Mouse (Mus musculus): ENCODE results near the gene Jun. TPM values are rescaled to one million over a fixed set of nuclear protein-coding genes. Genes with fewer than 3 reads are reported as not detected.
A peak's percentile ranks its signal among the peaks of the same experiment; 100 is the strongest.

The Jun gene
- polyA plus RNA-seq, 1 experiment from 2014 or later = 6.4 TPM

GRCm38 (mm10) chr4:95092516-95092915 is 40.5 kb upstream of the Jun start:
- H3K27me3 ChIP-seq = no peaks in the 10 kb centered on the region
- no peak overlapping the region for H3K9ac ChIP-seq
- H3K4me3 ChIP-seq (replicated peaks) = no peak overlapping the region
- DNase-seq = no peak
- WGBS (ENCODE audit: insufficient replicate concordance) = 76% methylated on average over 4 of the region's 4 CpGs
- ATAC-seq (ENCODE audit: low read depth) = no peak
- no peaks in the 10 kb centered on the region for H3K4me1 ChIP-seq (replicated peaks)
- H3K9me3 ChIP-seq (replicated peaks) = no peaks in the 10 kb centered on the region
- H3K4me2 ChIP-seq = no peak overlapping the region
- H3K27ac ChIP-seq = no peak overlapping the region
- no peaks in the 10 kb centered on the region for H3K36me3 ChIP-seq

- ATAC-seq (ENCODE audit: low read depth) (no peak), DNase-seq (no peak)
- Histone ChIP-seq H3K9ac (no peak overlapping the region), H3K27ac (no peak overlapping the region), H3K4me1 (replicated peaks) (no peaks in the 10 kb centered on the region), H3K4me3 (replicated peaks) (no peak overlapping the region), H3K9me3 (replicated peaks) (no peaks in the 10 kb centered on the region), H3K4me2 (no peak overlapping the region), H3K36me3 (no peaks in the 10 kb centered on the region), H3K27me3 (no peaks in the 10 kb centered on the region)
- WGBS (ENCODE audit: insufficient replicate concordance) = 63% methylated on average over 4 of the region's 4 CpGs
These were observed 39.5 kb upstream of the Jun start for GRCm38 (mm10) chr4:95091536-95091935.

GRCm38 (mm10) chr4:95089968-95090367 is 37.9 kb upstream of the Jun start:
- ATAC-seq (ENCODE audit: low read depth) = no peak
- no peak overlapping the region for H3K9ac ChIP-seq
- no peak overlapping the region for H3K4me3 ChIP-seq (replicated peaks)
- no peaks in the 10 kb centered on the region for H3K4me1 ChIP-seq (replicated peaks)
- H3K36me3 ChIP-seq = no peaks in the 10 kb centered on the region
- no peak for DNase-seq
- H3K27me3 ChIP-seq = no peaks in the 10 kb centered on the region
- H3K9me3 ChIP-seq (replicated peaks) = no peaks in the 10 kb centered on the region
- no peak overlapping the region for H3K4me2 ChIP-seq
- no peak overlapping the region for H3K27ac ChIP-seq

- Histone ChIP-seq H3K27ac (no peak overlapping the region), H3K27me3 (no peaks in the 10 kb centered on the region), H3K4me3 (replicated peaks) (no peak overlapping the region), H3K9me3 (replicated peaks) (no peaks in the 10 kb centered on the region), H3K4me2 (no peak overlapping the region), H3K9ac (no peak overlapping the region), H3K36me3 (no peaks in the 10 kb centered on the region), H3K4me1 (replicated peaks) (no peaks in the 10 kb centered on the region)
- no peak for ATAC-seq (ENCODE audit: low read depth)
- 76% methylated on average over 5 of the region's 5 CpGs for whole genome bisulfite sequencing (ENCODE audit: insufficient replicate concordance)
- DNase-seq = no peak
These were observed 37.0 kb upstream of the Jun start for GRCm38 (mm10) chr4:95089053-95089452.

- no peak overlapping the region for H3K4me3 ChIP-seq (replicated peaks)
- H3K36me3 ChIP-seq = no peaks in the 10 kb centered on the region
- no peak overlapping the region for H3K9ac ChIP-seq
- H3K27me3 ChIP-seq = no peaks in the 10 kb centered on the region
- no peaks in the 10 kb centered on the region for H3K9me3 ChIP-seq (replicated peaks)
- no peak overlapping the region for H3K27ac ChIP-seq
- WGBS (ENCODE audit: insufficient replicate concordance) = 33% methylated on average over 8 of the region's 8 CpGs
- no peak for ATAC-seq (ENCODE audit: low read depth)
- H3K4me2 ChIP-seq = no peak overlapping the region
- no peaks in the 10 kb centered on the region; the same call in 1 of the 2 replicates for H3K4me1 ChIP-seq (replicated peaks)
- DNase-seq = no peak
These were observed 31.9 kb upstream of the Jun start for GRCm38 (mm10) chr4:95083957-95084356.

GRCm38 (mm10) chr4:95083191-95083729 is 31.2 kb upstream of the Jun start:
- H3K36me3 ChIP-seq = no peaks in the 10 kb centered on the region
- no peak overlapping the region for H3K4me2 ChIP-seq
- no peak overlapping the region for H3K27ac ChIP-seq
- no peak overlapping the region for H3K9ac ChIP-seq
- WGBS (ENCODE audit: insufficient replicate concordance) = 66% methylated on average over 5 of the region's 5 CpGs
- ATAC-seq (ENCODE audit: low read depth) (no peak), DNase-seq (no peak)
- no peaks in the 10 kb centered on the region; the same call in 1 of the 2 replicates for H3K4me1 ChIP-seq (replicated peaks)
- no peak overlapping the region for H3K4me3 ChIP-seq (replicated peaks)
- H3K27me3 ChIP-seq = no peaks in the 10 kb centered on the region
- no peaks in the 10 kb centered on the region for H3K9me3 ChIP-seq (replicated peaks)

GRCm38 (mm10) chr4:95082481-95083088 is 30.6 kb upstream of the Jun start:
- Histone ChIP-seq H3K4me2 (no peak overlapping the region), H3K9ac (no peak overlapping the region), H3K27ac (no peak overlapping the region), H3K36me3 (no peaks in the 10 kb centered on the region), H3K9me3 (replicated peaks) (no peaks in the 10 kb centered on the region), H3K4me1 (replicated peaks) (no peaks in the 10 kb centered on the region; the same call in 1 of the 2 replicates), H3K27me3 (no peaks in the 10 kb centered on the region), H3K4me3 (replicated peaks) (no peak overlapping the region)
- ATAC-seq (ENCODE audit: low read depth) (no peak), DNase-seq (no peak)
- whole genome bisulfite sequencing (ENCODE audit: insufficient replicate concordance) = 52% methylated on average over 4 of the region's 4 CpGs

- Histone ChIP-seq H3K4me1 (replicated peaks) (no peaks in the 10 kb centered on the region; the same call in 1 of the 2 replicates), H3K27ac (no peak overlapping the region), H3K9ac (no peak overlapping the region), H3K36me3 (no peaks in the 10 kb centered on the region), H3K4me2 (no peak overlapping the region), H3K27me3 (no peaks in the 10 kb centered on the region), H3K4me3 (replicated peaks) (no peak overlapping the region), H3K9me3 (replicated peaks) (no peaks in the 10 kb centered on the region)
- 36% methylated on average over 8 of the region's 8 CpGs for WGBS (ENCODE audit: insufficient replicate concordance)
- ATAC-seq (ENCODE audit: low read depth) (no peak), DNase-seq (no peak)
These were observed 29.6 kb upstream of the Jun start for GRCm38 (mm10) chr4:95081632-95082031.

- Histone ChIP-seq H3K9ac (no peak overlapping the region), H3K4me1 (replicated peaks) (peaks cover 8% of the 10 kb centered on the region), H3K27me3 (no peaks in the 10 kb centered on the region), H3K9me3 (replicated peaks) (no peaks in the 10 kb centered on the region), H3K36me3 (no peaks in the 10 kb centered on the region), H3K4me3 (replicated peaks) (no peak overlapping the region), H3K4me2 (no peak overlapping the region), H3K27ac (no peak overlapping the region)
- DNase-seq = no peak
- no peak for ATAC-seq (ENCODE audit: low read depth)
- WGBS (ENCODE audit: insufficient replicate concordance) = 58% methylated on average over 8 of the region's 8 CpGs
These were observed 26.6 kb upstream of the Jun start for GRCm38 (mm10) chr4:95078625-95079024.

- Histone ChIP-seq H3K27ac (no peak overlapping the region), H3K9me3 (replicated peaks) (no peaks in the 10 kb centered on the region), H3K36me3 (no peaks in the 10 kb centered on the region), H3K4me1 (replicated peaks) (peaks cover 8% of the 10 kb centered on the region), H3K4me2 (no peak overlapping the region), H3K27me3 (0 out of 2 replicates have a peak, but pooled peaks cover 4% of the 10 kb centered on the region), H3K9ac (no peak overlapping the region), H3K4me3 (replicated peaks) (no peak overlapping the region)
- 42% methylated on average over 14 of the region's 14 CpGs for WGBS (ENCODE audit: insufficient replicate concordance)
- no peak for DNase-seq
- no peak for ATAC-seq (ENCODE audit: low read depth)
These were observed 24.3 kb upstream of the Jun start for GRCm38 (mm10) chr4:95076279-95076678.

- no peak overlapping the region for H3K27ac ChIP-seq
- no peak for DNase-seq
- no peak overlapping the region for H3K9ac ChIP-seq
- ATAC-seq (ENCODE audit: low read depth) = no peak
- 35% methylated on average over 17 of the region's 17 CpGs for WGBS (ENCODE audit: insufficient replicate concordance)
- no peak overlapping the region for H3K4me3 ChIP-seq (replicated peaks)
- peaks cover 8% of the 10 kb centered on the region for H3K4me1 ChIP-seq (replicated peaks)
- no peaks in the 10 kb centered on the region for H3K36me3 ChIP-seq
- 0 out of 2 replicates have a peak overlapping the region, but pooled peaks have one; percentile 8 for H3K4me2 ChIP-seq
- no peaks in the 10 kb centered on the region for H3K9me3 ChIP-seq (replicated peaks)
- 0 out of 2 replicates have a peak, but pooled peaks cover 4% of the 10 kb centered on the region for H3K27me3 ChIP-seq
These were observed 23.6 kb upstream of the Jun start for GRCm38 (mm10) chr4:95075591-95076002.

- Histone ChIP-seq H3K27me3 (0 out of 2 replicates have a peak, but pooled peaks cover 4% of the 10 kb centered on the region), H3K4me3 (replicated peaks) (no peak overlapping the region), H3K4me1 (replicated peaks) (peaks cover 8% of the 10 kb centered on the region), H3K9me3 (replicated peaks) (no peaks in the 10 kb centered on the region), H3K36me3 (no peaks in the 10 kb centered on the region), H3K9ac (no peak overlapping the region), H3K27ac (no peak overlapping the region), H3K4me2 (no peak overlapping the region)
- DNase-seq (no peak), ATAC-seq (ENCODE audit: low read depth) (no peak)
- 66% methylated on average over 6 of the region's 6 CpGs for WGBS (ENCODE audit: insufficient replicate concordance)
These were observed 22.3 kb upstream of the Jun start for GRCm38 (mm10) chr4:95074319-95074718.

Measured in liver, embryonic 13.5 days (tissue).